Mouse (Mus musculus): ENCODE measurements around the gene Cxcr4.
A peak's percentile ranks its signal among the peaks of the same experiment; 100 is the strongest.

The Cxcr4 gene

DNA sequence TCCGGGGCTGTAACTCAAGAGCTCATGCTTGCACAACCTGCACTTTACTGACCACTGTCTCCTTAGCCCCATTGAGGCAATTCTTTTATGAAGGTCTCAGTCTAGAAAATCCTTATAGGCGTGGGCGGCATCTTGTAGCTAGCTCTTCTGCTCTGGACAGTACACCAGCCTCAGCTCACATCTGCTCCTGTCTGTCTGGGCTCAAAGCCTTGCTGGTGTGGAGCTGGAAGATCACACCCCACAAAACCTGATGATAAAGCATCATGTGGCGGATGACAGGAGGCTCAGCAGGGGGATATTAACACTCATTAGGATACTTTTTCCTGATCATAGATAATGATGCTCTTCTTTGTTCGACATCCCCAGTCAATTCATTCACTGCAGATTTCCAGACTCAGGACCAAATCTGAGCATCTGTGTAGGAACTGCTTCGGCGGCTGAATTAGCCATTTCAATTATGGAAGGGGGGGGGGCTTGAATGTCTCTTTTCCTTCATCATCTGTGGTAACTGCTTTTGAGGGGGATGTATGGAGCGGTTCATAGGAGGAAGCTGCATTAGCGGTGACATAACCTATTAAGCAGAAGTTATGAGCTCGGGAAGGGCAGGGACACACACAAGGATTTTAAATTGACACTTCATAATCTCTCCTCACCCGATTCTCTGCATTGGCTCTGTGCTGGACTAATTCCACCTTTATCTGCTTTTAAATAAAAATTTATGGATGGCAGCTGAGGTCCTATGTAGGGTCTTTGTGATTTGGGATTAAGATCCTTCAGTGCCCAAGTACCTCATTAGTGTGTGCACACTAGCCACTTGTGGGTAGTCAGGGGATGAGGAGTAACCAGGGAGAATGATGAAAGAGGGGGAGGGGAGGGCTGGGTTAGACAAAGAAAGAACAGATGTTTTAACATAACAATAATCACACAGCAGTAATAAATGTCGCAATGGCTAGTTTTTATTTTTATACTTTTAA lies 24.6 kb downstream of the Cxcr4 start:
- DNase-seq = no peak

- no peak for DNase-seq
Observed at GRCm38 (mm10) chr1:128563905-128564304, 28.2 kb downstream of the Cxcr4 start.

DNA sequence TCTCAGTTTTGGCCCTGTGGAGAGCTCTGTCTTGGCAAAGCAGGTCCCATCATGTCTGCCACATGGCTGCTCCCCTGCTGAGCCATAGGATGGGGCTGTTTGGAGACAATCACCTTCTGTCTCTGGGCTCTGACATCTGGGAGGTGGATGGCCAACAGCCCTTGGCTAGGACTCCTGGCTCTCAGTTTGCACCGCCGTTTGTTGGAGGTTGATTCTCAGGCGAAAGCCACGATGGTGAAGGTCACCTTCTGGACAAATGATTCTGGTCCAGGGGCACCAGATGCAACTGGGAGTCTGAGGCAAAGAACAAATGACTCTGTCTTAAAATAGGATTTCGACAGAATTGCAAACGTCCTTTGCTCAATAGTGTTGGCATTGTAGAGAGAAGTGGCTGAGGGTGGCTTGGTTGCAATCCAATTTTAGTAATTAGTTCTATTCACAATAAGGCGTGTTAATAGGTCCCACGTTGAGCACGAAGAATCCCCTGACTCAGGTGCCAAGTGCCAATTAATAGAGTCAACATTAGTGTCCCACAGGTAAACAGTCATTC lies 30.7 kb downstream of the Cxcr4 start:
- DNase-seq = no peak

DNA sequence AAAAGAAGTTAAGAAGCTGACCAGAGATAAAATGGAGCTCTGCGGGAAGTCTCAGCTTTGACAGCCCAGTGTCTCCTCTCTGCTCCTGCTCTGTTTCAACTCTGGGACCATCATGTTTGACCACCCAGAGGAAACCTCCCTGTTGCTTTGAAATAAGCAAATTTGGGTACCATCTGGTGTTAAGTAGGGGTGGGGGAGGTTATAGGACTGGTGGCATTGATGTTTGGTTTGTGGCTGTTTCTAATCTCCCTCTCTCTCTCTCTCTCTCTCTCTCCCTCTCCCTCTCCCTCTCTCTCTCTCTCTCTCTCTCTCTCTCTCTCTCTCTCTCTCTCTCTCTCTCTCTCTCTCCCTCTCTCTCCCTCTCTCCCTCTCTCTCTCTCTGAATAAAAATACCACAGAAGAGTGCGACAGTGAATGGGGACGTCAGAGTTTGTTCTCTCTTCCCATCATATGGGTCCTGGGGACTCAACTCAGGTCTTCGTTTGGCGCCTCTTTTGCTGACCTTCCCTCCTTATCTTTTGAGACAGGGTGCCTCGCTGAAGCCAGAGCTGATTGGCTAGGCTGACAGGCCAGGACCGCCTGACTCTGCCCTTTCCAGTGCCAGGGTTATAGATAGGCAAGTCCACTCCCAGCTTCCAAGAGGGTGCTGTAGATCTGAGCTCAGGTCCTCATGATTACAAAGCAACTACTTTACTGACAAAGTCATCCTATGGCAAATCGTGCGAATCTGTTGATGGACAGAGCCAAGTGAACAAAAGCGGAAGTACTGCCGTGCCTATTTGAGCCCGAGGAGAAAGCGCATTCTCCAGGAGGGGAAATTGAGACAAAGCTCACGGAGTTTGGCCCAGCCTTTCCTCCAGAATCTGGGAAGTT lies 31.4 kb downstream of the Cxcr4 start:
- DNase-seq = no peak

GRCm38 (mm10) chr1:128557953-128558352 lies 34.1 kb downstream of the Cxcr4 start:
- DNase-seq = no peak

GRCm38 (mm10) chr1:128552545-128552944 lies 39.5 kb downstream of the Cxcr4 start:
- no peak for DNase-seq

DNA sequence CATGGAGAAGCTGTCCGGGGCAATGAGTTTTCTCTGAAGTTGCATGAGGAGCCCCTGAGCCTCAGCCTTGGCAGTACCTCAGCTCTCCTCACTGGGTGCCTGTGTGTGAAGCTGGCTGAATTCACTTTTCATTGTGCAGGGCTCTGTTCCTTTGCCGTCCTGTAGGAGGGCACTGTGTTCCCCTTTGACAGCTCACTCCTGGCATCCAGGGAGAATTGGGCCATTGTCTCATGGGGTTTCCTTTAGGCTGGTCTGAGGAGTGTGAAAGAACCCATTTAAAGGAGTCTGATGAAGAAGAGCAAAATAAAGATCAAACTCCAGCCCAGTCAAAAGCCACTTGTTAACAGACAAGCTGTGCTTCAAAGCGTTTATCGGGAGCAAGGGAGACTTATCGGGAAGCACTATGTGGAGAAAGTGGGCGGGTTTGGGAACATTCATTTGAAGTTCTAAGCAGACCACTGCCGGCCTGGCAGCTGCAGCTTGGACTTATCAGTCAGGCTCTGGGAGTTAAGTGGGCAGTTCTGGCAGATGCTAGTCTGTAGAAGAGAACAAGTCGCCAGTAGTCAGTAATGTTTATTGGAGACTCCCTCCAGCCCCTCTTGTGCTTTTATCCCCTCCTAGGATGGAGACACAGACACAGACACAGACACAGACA lies 40.2 kb downstream of the Cxcr4 start:
- no peak for DNase-seq

DNA sequence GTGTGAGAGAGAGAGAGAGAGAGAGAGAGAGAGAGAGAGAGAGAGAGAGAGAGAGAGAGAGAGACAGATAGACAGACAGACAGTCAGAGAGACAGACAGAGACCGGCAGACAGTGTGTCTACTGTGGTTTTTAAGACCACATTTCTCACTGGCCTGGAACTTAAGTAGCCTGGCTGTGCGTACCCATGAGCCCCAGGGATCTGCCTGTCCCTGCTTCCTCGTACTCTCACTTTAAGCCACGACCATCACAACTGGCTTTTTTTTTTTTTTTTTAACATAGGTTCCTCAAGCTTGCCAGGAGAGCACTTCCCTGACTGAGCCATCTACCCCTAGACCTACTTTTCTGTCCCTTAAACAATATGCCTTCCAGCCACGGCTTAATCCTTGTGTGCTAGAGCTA lies 42.7 kb downstream of the Cxcr4 start:
- no peak for DNase-seq

DNA sequence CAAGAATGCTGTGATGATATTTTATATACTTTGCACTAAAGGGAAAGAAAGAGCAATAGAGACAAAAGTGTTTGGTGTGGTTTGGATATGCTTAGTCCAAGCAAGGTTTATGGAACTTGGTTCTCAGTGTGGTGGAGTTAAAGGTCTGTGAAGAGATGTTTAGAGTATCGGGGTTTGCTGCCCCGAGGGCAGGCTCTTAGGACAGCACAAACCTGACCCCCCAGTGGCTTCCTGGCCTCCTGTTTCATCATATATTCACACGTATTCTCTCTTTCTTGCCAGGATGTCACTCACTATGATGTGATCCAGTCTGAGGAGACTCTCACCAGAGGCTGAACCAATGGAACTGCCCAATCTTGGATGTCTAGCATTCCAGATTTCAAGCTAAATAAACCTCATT lies 43.1 kb downstream of the Cxcr4 start:
- no peak for DNase-seq

GRCm38 (mm10) chr1:128548220-128548998 lies 43.7 kb downstream of the Cxcr4 start:
- peak; percentile 10 for DNase-seq

- no peak for DNase-seq
Observed at GRCm38 (mm10) chr1:128545672-128546071, 46.4 kb downstream of the Cxcr4 start.

- no peak for DNase-seq
Observed at GRCm38 (mm10) chr1:128543137-128543536, 49.0 kb downstream of the Cxcr4 start.

DNA sequence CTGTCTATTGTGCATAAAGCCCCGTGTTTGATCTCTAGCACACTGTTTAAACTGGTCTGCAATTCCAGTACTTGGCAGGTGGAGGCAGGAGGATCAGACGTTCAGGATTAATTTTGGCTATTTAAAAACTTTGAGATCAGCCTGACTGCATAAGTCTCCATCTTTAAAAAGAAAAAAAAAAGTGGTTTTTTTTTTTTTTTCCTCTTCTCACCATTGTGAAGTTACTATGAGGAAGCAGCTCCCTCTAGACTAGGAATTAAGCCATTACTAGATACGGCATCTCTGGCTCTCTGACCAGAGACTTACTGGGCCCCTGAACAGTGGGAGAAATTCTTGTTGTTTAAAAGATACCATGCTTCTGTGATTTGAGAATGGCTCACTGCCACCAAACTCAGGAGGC lies 49.5 kb downstream of the Cxcr4 start:
- DNase-seq = no peak

DNA sequence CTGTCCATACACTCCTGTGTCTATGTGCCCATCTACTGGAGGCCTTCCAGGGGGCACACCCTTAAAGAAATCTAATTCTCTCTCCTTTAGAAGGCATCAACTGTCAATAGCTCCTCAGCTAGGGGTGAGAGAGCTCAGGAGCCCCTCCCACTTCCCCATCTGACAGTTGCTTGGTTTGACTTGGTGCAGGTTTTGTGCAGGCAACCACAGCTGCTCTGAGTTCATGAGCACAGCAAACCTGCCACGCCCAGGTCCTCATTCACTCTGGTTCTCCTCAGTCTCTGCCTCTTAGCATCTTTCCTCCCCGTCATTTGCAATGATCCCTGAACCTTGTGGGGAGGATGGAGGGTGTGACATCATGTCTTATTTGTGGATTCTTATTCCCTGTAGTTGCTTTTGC lies 51.9 kb downstream of the Cxcr4 start:
- DNase-seq = peak; percentile 7

- no peak for DNase-seq
Observed at GRCm38 (mm10) chr1:128539555-128539954, 52.5 kb downstream of the Cxcr4 start.
